Mouse (Mus musculus): ENCODE measurements around the gene Dennd6b.

- TF ChIP-seq CTCF (conservative IDR thresholded peaks at IDR 0.05; ENCODE audit: insufficient read depth, insufficient read length, low read depth, low read length) (no peak), POLR2A (IDR thresholded peaks at IDR 0.05; ENCODE audit: low read depth, low read length) (no peak)
Observed at GRCm38 (mm10) chr15:89241025-89241424, 44.7 kb upstream of the Dennd6b start.

Measured in kidney, adult 2 months (tissue).